Mouse (Mus musculus) liver, adult 2 months (tissue): ENCODE data around the gene Gna11.

ENCODE experiments used
- CTCF ChIP-seq: fragments of 200-500 bp; IDR thresholded peaks from 2 replicates; pipeline ENCODE4 v1.5.1; 2011; ENCODE audit warnings: low read depth, low read length, control low read depth
- POLR2A ChIP-seq: fragments of 200-500 bp; IDR thresholded peaks from 2 replicates; pipeline ENCODE4 v1.6.1; 2011; ENCODE audit warnings: low read length, control low read depth; ENCODE audit not compliant: insufficient read depth; ENCODE audit errors: extremely low read depth

GRCm38 (mm10) chr10:81572133-81572671 is 27.2 kb upstream of the Gna11 start:
- TF ChIP-seq POLR2A (no peak), CTCF (no peak)
